Mouse (Mus musculus): Measurements from ENCODE around the gene Cmtm7. TPM values are rescaled to one million over a fixed set of nuclear protein-coding genes. Genes with fewer than 3 reads are reported as not detected.

Cmtm7 gene
- polyA plus RNA-seq, 1 experiment, result 38.1 TPM

DNA sequence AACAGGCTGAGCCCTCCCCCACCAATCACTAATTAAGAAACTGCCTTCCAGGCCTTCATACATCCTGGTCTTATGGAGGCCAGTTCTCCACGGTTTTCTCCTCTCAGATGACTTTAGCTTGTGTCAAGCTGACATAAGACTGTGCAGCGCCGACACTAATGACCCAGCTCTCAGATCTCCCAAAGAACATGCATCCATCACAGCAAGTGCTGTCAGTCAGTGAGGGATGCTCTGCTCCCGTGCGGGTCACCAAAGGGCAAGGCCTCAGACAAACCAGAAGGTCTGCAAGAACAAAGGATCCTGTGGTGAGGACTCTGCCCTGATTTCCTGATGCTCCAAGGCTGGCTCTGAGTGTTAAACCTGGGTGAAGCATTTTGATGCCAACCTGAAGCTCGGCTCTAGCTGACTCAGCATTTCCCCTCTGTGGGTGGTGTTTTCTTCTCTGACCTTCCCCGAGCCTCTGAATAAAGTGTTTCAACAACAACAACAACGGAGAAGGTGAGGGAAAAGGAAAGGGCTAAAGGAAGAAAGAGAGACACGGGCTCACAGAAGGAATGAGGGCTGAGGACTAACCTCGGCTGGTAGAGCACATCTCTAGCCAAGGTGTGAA lies 17.9 kb upstream of the Cmtm7 start:
- Histone ChIP-seq H3K27me3 (ENCODE audit: control insufficient read depth, insufficient read depth, insufficient read length) (peaks cover 4% of the 10 kb centered on the region), H3K4me3 (no peak overlapping the region), H3ac (ENCODE audit: control insufficient read depth, insufficient read length) (no peak overlapping the region), H3K4me2 (ENCODE audit: low read depth) (no peak overlapping the region), H3K36me3 (ENCODE audit: control insufficient read depth, insufficient read depth) (no peaks in the 10 kb centered on the region), H3K79me2 (ENCODE audit: control insufficient read depth, insufficient read depth) (no peaks in the 10 kb centered on the region)
- TF ChIP-seq REST (IDR thresholded peaks at IDR 0.05; ENCODE audit: insufficient read depth, insufficient read length) (no peak), CEBPB (IDR thresholded peaks at IDR 0.05; ENCODE audit: insufficient read depth, poor library complexity, severe bottlenecking) (no peak), POLR2AphosphoS2 (IDR thresholded peaks at IDR 0.05; ENCODE audit: insufficient read length, low read depth) (no peak), TCF12 (IDR thresholded peaks at IDR 0.05; ENCODE audit: insufficient read depth, poor library complexity, severe bottlenecking) (no peak), MYOG (IDR thresholded peaks at IDR 0.05; ENCODE audit: control insufficient read depth in 1 of 3, insufficient read depth in 1 of 3, insufficient read length in 2 of 3, low read depth in 2 of 3) (no peak), POLR2A (IDR thresholded peaks at IDR 0.05; ENCODE audit: insufficient read length, low read depth) (no peak), TCF3 (IDR thresholded peaks at IDR 0.05; ENCODE audit: insufficient read length, low read depth) (no peak), E2F4 (IDR thresholded peaks at IDR 0.05; ENCODE audit: insufficient read depth) (no peak), MAX (IDR thresholded peaks at IDR 0.05; ENCODE audit: low read depth) (no peak), USF1 (IDR thresholded peaks at IDR 0.05; ENCODE audit: low read depth) (no peak), SRF (IDR thresholded peaks at IDR 0.05; ENCODE audit: control insufficient read depth, insufficient read length, low read depth) (no peak), MYOD1 (IDR thresholded peaks at IDR 0.05; ENCODE audit: control insufficient read depth in 1 of 3, insufficient read length in 2 of 3, low read depth in 2 of 3) (no peak)

DNA sequence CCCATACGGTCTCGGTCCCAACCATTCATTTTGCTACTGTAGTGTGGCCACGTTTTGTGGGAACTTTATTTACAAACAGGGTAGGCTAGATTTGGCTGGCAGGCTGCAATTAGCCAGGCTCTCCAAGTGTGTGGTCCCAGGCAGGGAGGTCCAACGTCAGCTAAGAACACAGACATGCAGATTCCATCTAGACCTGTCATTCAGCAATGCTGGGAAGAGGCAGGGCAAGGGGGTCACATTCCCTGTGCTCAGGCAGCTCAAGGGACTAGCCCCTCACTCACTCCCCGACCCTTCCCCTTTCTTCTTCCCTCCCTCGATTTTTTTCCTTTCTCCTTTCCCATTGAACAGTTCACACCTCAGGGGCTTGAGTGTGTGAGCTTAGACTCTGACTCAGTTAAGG lies 17.2 kb upstream of the Cmtm7 start:
- Histone ChIP-seq H3K4me2 (ENCODE audit: low read depth) (no peak overlapping the region), H3K27me3 (ENCODE audit: control insufficient read depth, insufficient read depth, insufficient read length) (peaks cover 4% of the 10 kb centered on the region), H3K4me3 (no peak overlapping the region), H3ac (ENCODE audit: control insufficient read depth, insufficient read length) (no peak overlapping the region), H3K36me3 (ENCODE audit: control insufficient read depth, insufficient read depth) (no peaks in the 10 kb centered on the region), H3K79me2 (ENCODE audit: control insufficient read depth, insufficient read depth) (no peaks in the 10 kb centered on the region)
- TF ChIP-seq REST (IDR thresholded peaks at IDR 0.05; ENCODE audit: insufficient read depth, insufficient read length), result no peak
- TF ChIP-seq MYOD1 (IDR thresholded peaks at IDR 0.05; ENCODE audit: control insufficient read depth in 1 of 3, insufficient read length in 2 of 3, low read depth in 2 of 3), result no peak
- TF ChIP-seq POLR2A (IDR thresholded peaks at IDR 0.05; ENCODE audit: insufficient read length, low read depth), result no peak
- TF ChIP-seq SRF (IDR thresholded peaks at IDR 0.05; ENCODE audit: control insufficient read depth, insufficient read length, low read depth), result no peak
- TF ChIP-seq TCF3 (IDR thresholded peaks at IDR 0.05; ENCODE audit: insufficient read length, low read depth), result no peak
- TF ChIP-seq E2F4 (IDR thresholded peaks at IDR 0.05; ENCODE audit: insufficient read depth), result no peak
- no peak for TF ChIP-seq MAX (IDR thresholded peaks at IDR 0.05; ENCODE audit: low read depth)
- TF ChIP-seq CEBPB (IDR thresholded peaks at IDR 0.05; ENCODE audit: insufficient read depth, poor library complexity, severe bottlenecking), result no peak
- no peak for TF ChIP-seq TCF12 (IDR thresholded peaks at IDR 0.05; ENCODE audit: insufficient read depth, poor library complexity, severe bottlenecking)

GRCm38 (mm10) chr9:114797329-114798004 lies 15.8 kb upstream of the Cmtm7 start:
- H3K4me3 ChIP-seq, result no peak overlapping the region
- TF ChIP-seq MYOD1 (IDR thresholded peaks at IDR 0.05; ENCODE audit: control insufficient read depth in 1 of 3, insufficient read length in 2 of 3, low read depth in 2 of 3) (no peak), SRF (IDR thresholded peaks at IDR 0.05; ENCODE audit: control insufficient read depth, insufficient read length, low read depth) (no peak), TCF3 (IDR thresholded peaks at IDR 0.05; ENCODE audit: insufficient read length, low read depth) (no peak), MAX (IDR thresholded peaks at IDR 0.05; ENCODE audit: low read depth) (no peak), TCF12 (IDR thresholded peaks at IDR 0.05; ENCODE audit: insufficient read depth, poor library complexity, severe bottlenecking) (no peak), E2F4 (IDR thresholded peaks at IDR 0.05; ENCODE audit: insufficient read depth) (no peak), POLR2A (IDR thresholded peaks at IDR 0.05; ENCODE audit: insufficient read length, low read depth) (no peak), POLR2AphosphoS2 (IDR thresholded peaks at IDR 0.05; ENCODE audit: insufficient read length, low read depth) (no peak)
- H3K4me2 ChIP-seq (ENCODE audit: low read depth), result no peak overlapping the region
- peaks cover 4% of the 10 kb centered on the region for H3K27me3 ChIP-seq (ENCODE audit: control insufficient read depth, insufficient read depth, insufficient read length)
- H3K79me2 ChIP-seq (ENCODE audit: control insufficient read depth, insufficient read depth), result no peaks in the 10 kb centered on the region
- H3ac ChIP-seq (ENCODE audit: control insufficient read depth, insufficient read length), result no peak overlapping the region
- H3K36me3 ChIP-seq (ENCODE audit: control insufficient read depth, insufficient read depth), result no peaks in the 10 kb centered on the region

GRCm38 (mm10) chr9:114796473-114797050 lies 14.9 kb upstream of the Cmtm7 start:
- TF ChIP-seq MYOD1 (IDR thresholded peaks at IDR 0.05; ENCODE audit: control insufficient read depth in 1 of 3, insufficient read length in 2 of 3, low read depth in 2 of 3) (no peak), MAX (IDR thresholded peaks at IDR 0.05; ENCODE audit: low read depth) (no peak), POLR2A (IDR thresholded peaks at IDR 0.05; ENCODE audit: insufficient read length, low read depth) (no peak), E2F4 (IDR thresholded peaks at IDR 0.05; ENCODE audit: insufficient read depth) (no peak), USF1 (IDR thresholded peaks at IDR 0.05; ENCODE audit: low read depth) (no peak), REST (IDR thresholded peaks at IDR 0.05; ENCODE audit: insufficient read depth, insufficient read length) (no peak), TCF12 (IDR thresholded peaks at IDR 0.05; ENCODE audit: insufficient read depth, poor library complexity, severe bottlenecking) (no peak), SRF (IDR thresholded peaks at IDR 0.05; ENCODE audit: control insufficient read depth, insufficient read length, low read depth) (no peak), CEBPB (IDR thresholded peaks at IDR 0.05; ENCODE audit: insufficient read depth, poor library complexity, severe bottlenecking) (no peak), MYOG (IDR thresholded peaks at IDR 0.05; ENCODE audit: control insufficient read depth in 1 of 3, insufficient read depth in 1 of 3, insufficient read length in 2 of 3, low read depth in 2 of 3) (no peak), TCF3 (IDR thresholded peaks at IDR 0.05; ENCODE audit: insufficient read length, low read depth) (no peak), POLR2AphosphoS2 (IDR thresholded peaks at IDR 0.05; ENCODE audit: insufficient read length, low read depth) (no peak)
- Histone ChIP-seq H3K27me3 (ENCODE audit: control insufficient read depth, insufficient read depth, insufficient read length) (peaks cover 3% of the 10 kb centered on the region), H3ac (ENCODE audit: control insufficient read depth, insufficient read length) (no peak overlapping the region), H3K4me3 (no peak overlapping the region), H3K36me3 (ENCODE audit: control insufficient read depth, insufficient read depth) (no peaks in the 10 kb centered on the region), H3K79me2 (ENCODE audit: control insufficient read depth, insufficient read depth) (no peaks in the 10 kb centered on the region), H3K4me2 (ENCODE audit: low read depth) (no peak overlapping the region)

Data from myocyte (in vitro differentiated cells).